Mouse (Mus musculus) right cerebral cortex, adult 2 months (tissue): ENCODE measurements around the gene Chic1.

Experiments
- DNase-seq, 2 experiments: peaks; one replicate each; pipeline ENCODE4 v3.0.0; 2021 to 2022; ENCODE audit warnings: low spot score in 2 of 2

Chic1 gene

DNA sequence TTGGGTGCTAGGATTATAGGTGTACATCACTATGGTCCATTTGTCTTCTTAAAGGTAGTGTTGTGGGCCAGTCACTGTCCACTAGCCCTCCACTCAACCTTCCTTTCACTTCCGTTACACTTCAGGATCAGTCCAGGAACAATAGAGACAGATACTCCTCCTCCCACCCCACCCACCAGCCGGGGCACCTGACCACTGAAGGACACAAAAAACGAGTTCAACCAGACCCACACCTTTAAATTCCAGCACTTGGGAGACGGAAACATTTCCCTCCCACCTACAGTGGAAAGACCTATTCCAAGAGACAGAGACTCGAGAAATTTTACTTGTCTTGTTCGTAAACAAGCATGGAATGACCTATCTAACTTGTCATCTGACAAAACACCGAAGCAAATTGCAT lies 76.0 kb downstream of the Chic1 start:
- no peak for DNase-seq

DNA sequence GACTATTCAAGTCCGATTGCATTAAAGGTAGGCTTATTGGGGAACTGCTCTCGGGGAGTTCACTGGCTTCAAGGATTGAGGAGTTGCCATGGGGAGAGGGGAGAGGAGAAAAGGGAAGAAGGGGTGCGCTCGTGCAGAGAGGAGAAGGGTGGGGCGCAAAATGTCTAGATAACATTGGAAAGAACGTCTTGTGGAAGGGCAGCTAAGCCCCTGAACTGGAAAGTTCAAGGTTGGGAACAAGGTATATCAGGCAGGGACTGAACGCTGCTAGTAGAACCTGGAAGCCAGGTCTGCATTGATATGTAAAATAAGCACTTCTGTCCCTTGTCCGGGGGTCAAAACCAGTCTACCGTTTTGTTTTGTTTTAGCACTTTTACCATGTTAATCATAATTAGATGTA lies 81.7 kb downstream of the Chic1 start:
- no peak for DNase-seq

DNA sequence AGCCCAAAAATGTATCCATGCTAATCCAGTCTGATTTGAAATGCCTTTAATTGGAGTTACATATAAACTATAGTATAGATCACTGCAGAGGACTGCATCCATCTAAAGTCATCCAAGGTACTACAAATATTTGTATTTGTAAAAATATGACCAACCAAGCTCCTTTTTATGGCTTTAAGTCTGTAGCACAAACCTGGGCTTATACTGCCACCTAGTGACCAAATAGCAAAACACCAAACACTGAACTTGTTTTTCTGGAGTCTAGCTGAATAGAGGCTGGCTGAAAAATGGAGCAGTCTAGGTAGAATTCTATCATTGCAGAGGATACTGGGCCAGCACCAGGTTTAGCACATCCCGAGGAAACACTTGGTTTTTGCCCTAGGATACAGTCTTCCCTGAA lies 84.5 kb downstream of the Chic1 start:
- peak; percentile 17 to 41 for DNase-seq

DNA sequence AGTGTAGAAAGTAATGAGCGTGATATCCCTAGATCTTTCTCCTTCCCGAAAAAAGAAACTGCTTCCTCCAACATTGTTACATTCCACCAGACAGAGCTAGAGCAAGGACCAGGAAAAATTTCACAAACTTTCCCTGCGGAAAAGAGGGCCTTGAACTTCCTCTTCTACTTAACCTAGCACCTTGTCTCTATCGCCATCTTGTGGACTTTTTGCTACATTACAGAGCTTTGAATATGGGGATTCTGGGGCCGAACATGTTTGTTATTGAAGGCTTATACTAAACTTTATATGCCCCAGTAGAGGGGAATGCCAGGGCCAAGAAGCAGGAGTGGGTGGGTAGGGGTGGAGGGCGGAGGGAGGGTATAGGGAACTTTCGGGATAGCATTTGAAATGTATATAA lies 87.5 kb downstream of the Chic1 start:
- peak in 1 of 2 experiments; percentile 13 for DNase-seq
